Mouse (Mus musculus) stomach, postnatal 0 days (tissue): ENCODE measurements around the gene Abhd8.

Source experiments
- CTCF ChIP-seq: IDR thresholded peaks from 2 replicates; pipeline ENCODE4 v1.5.1; 2016; ENCODE audit warnings: antibody characterized with exemption, low read depth, mild to moderate bottlenecking, moderate library complexity
- EP300 ChIP-seq: optimal IDR thresholded peaks from 2 replicates; pipeline ENCODE3; 2016; ENCODE audit warnings: antibody characterized with exemption

GRCm38 (mm10) chr8:71497077-71497645, 33.7 kb upstream of the Abhd8 start:
- TF ChIP-seq CTCF: no peak
- no peak for TF ChIP-seq EP300
